Mouse (Mus musculus) cerebellum, postnatal 10 days (tissue): ENCODE results near the gene Gja3.
A peak's percentile ranks its signal among the peaks of the same experiment; 100 is the strongest.

Source experiments
- DNase-seq, 2 experiments: peaks; one replicate each; pipeline ENCODE4 v3.0.0; 2021; ENCODE audit warnings: mixed read lengths in 2 of 2

Gene Gja3

GRCm38 (mm10) chr14:57057563-57058321 lies at the start of gene Gja3:
Gja3 (minus strand) TSS chr14:57058100.
- DNase-seq = peak; percentile 38 to 71

DNA sequence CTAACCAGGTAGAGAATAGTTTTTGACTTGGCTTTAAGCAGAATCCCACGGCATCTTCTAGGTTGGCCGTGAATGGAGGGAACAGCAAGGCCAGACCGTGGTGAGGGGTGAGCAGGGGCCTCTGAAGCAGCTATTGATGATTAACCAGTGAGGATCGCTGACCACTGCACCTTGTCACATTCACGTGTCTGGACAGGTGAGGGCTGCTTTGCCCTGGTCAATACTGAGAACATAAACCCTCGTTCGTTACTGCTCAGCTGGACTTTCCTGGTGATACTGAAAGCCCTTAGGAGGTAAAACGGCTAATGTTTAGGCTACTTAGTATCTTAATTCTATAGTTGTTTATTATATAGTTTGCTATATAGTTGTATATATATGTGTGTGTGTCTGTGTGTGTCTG lies 49.2 kb upstream of the Gja3 start:
- DNase-seq = no peak

DNA sequence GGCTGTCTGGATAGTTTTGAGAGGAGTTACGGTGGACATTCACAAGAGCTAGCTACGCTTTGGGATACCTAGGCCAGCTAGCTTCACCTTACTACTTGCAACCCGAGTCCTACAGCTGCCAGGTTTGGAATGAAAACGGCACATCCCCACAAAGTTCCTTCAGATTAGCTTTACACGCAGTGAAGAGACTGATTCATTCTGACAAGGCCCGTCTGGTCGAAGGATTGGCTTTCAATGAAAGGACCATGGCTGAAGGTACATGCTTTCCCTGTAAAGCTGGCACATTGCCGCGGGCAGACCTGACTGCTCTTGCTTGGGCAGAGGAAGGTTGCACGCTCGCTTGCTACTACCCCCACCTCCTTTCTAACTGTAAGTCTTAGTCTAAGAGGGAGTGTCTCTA lies 47.8 kb upstream of the Gja3 start:
- DNase-seq = peak; percentile 59

DNA sequence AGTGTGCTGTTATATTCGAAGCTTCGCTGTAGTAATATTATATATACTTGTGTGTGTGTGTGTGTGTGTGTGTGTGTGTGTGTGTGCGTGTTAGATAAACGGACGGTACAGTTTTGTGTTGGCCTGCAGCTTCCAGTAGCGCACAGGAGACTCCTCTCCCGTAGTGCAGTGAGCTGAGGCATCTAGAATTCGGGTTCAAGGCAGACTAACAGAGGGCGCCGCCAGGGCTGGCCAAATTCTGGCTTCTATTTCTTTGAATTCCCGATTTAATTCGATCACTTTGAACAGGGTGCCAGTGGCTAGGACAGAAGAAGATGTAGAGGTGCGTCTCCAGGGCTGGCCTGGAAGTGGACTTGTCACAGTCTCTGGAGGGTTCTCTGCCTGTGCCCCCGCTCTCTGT lies 47.2 kb upstream of the Gja3 start:
- peak in 1 of 2 experiments; percentile 9 for DNase-seq

DNA sequence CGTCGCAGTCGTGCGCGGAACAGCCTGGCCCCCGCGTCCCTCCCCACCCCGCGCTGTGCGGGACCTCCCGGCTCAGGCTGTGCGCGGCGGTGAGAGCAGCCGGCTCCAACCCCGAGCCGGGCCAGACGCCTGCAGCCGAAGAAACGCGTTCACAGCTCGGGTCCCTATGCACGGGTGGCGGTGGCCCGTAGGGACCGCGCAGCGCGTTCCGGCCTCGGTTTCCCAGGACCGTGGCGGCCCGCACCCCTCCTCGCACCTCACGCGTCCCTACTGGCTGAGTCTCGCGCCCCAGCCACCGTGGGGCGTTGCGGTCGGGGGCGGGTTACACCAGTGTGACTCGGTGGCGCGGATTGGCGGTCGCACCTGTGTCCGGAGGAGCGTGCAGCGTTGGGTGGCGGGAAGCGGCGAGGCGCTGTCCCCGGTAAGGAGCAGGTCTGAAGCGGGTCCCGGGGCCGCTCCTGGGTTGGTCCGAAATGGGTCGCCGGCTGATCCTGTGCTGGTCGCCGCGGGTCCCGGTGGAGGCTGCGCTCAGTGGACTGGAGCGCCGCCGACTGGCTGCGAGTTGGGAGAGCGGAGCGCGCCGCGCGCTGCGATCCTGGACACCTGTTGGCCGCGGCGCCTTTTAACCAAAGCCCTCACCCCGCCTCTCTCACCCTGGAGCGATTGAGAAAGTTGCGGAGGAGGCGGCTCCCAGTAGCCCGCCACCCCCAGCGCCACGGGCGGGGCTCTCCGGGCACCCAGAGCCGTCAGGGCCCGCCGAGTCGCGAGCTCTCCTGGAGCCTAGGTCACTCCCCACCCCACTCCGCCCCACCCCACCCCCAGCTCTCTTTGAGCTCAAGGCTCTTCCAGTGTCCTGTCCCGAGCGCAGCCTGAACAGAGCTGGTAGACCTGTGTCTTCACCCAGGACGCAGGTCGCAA lies 46.5 kb upstream of the Gja3 start, which contains the start of gene Gjb2:
Gene Gjb2, minus strand, starts transcription at position 597 of the 918 bp plus-strand sequence.
- peak; percentile 42 to 53 for DNase-seq

GRCm38 (mm10) chr14:57103711-57104105 lies 45.8 kb upstream of the Gja3 start:
- peak in 1 of 2 experiments; percentile 12 for DNase-seq

GRCm38 (mm10) chr14:57103121-57103520 lies 45.2 kb upstream of the Gja3 start:
- DNase-seq = no peak

DNA sequence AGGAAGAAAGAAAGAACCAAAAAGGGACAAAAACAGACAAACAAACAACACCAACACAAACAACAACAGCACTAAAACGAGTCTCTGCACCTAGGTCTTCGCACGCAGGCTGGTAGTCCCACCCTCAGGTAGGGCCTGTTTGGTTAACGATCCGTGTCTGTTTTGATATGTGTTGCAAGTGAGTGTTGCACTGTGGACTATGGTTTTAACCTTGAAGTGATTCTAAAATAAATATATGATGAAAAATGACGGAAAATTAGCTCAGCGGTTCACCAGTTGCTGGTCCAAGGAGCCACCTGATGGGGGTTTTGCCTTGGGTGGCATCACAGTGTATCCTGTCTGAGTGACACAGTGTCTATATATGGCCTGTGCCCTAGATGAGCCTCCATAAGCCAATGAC lies 43.7 kb upstream of the Gja3 start:
- no peak for DNase-seq

DNA sequence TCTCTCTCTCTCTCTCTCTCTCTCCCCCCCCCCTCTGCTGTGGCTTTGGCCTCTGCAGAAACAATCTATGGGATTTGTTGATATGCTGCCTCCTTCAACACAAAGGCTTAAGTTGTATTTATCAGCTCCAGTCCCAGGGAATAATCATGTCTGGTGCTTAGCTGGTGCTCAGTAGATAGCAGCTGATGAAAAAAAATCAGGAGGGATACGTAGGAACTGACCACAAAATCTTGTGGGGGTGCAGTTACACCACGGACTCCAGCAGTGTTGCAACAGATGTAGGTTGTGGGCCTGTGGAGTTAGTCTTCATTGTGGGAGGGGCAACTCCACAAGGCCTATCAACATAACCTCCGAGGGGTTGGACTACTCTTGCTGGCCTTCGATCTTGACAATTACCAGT lies 38.0 kb upstream of the Gja3 start:
- DNase-seq = no peak

- peak; percentile 62 to 67 for DNase-seq
Observed at GRCm38 (mm10) chr14:57093029-57093428, 35.1 kb upstream of the Gja3 start.

GRCm38 (mm10) chr14:57090001-57090400 lies 32.1 kb upstream of the Gja3 start:
- no peak for DNase-seq

DNA sequence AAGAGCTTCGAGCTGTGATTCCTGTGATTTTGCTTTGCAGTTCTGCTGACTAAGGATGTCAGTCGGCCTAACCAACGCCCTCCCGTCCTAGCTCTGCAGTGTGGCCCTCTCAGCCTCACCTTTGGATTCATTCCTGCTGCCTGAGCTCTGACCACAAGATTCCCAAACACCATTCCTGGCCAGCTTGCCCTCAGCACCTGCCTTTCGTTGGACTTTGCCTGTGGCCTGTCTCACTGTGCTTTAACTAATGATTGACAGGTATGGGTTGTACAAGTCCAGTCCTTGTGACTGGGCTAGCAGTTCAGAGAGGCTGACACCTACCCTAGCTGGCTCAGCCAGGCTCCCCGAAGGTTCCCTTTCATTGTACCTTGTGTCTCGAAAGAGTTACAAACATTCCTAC lies 31.2 kb upstream of the Gja3 start:
- DNase-seq = no peak

GRCm38 (mm10) chr14:57084180-57084668 lies 26.3 kb upstream of the Gja3 start:
- no peak for DNase-seq

- no peak for DNase-seq
Observed at GRCm38 (mm10) chr14:57082863-57083262, 25.0 kb upstream of the Gja3 start.

DNA sequence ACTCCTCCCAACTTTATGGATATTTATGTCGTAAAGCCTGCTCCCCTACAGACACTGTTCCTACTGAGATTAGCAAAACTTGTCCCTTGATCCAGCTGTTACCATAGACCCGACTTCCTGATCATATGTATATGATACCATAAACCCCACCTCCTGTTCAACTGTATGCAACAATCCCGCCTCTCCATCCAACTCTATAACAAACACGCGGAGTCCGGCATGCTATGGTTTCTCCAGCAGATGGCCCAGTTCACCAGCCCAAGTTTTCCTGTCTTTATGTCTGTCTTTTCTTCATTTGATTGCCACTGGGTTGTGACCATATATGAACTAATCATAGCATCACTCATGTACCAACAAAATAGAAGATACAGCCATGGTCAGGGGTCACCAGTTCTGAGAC lies 17.6 kb upstream of the Gja3 start:
- DNase-seq = no peak

DNA sequence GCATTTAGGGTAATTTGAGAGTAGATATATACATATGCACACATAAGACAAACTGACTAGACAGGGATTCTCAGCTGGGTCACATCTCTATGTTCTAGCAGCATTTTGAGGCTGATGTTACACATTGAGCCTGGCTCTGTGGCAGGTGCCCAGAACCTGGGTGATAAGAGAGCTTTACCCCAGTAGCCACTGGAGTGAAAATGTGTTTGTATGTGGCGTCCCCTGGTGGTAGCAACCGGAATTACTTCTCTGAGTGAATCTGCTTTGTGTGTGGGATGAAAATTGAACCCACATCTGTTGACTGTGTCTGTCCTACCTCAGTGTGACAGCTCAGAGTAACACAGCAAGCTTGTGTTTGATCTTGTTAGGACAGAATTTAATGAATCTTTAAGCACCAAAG lies 12.0 kb upstream of the Gja3 start:
- DNase-seq = peak; percentile 28 to 45

GRCm38 (mm10) chr14:57066053-57066452 lies 8.2 kb upstream of the Gja3 start:
- no peak for DNase-seq

- peak; percentile 71 to 75 for DNase-seq
Observed at GRCm38 (mm10) chr14:57060052-57060451, 2.2 kb upstream of the Gja3 start.

GRCm38 (mm10) chr14:57057204-57057562 lies 717 bp downstream of the Gja3 start:
- no peak for DNase-seq

- DNase-seq = no peak
Observed at GRCm38 (mm10) chr14:57052713-57053112, 5.2 kb downstream of the Gja3 start.

- no peak for DNase-seq
Observed at GRCm38 (mm10) chr14:57043863-57044262, 14.0 kb downstream of the Gja3 start.

- no peak for DNase-seq
Observed at GRCm38 (mm10) chr14:57041439-57041838, 16.5 kb downstream of the Gja3 start.

DNA sequence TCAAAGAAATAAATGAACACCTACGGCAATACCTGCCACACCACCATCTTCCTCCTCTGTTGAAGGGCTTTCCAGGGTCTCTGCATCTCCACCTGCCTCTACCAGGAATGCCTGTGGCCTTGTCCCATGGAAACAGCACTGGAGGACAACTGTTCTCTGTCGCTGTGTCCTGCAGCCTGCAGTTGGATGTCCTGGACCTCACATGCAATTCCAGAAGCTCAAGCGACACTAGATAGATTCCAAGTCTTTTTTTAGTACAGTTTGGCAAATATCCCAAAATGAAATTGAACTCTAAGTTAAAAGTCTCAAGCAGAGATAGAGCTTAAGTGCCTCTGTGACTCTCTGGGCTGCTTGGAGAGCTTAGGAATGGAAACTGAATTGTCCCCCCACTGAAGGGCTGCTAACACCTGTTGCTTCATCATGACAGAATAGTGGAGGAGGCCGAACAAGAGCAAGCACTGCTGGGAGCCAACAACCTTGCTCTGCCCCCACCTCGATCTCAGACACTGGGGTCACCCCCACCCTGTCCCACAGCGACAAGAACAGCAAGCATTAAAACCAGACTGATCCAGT lies 22.9 kb downstream of the Gja3 start:
- no peak for DNase-seq
